Mouse (Mus musculus) MEL (cell line): Measurements from ENCODE around the gene Ccdc96. TPM values are rescaled to one million over a fixed set of nuclear protein-coding genes. Genes with fewer than 3 reads are reported as not detected.

ENCODE experiments used
- DNase-seq: peaks from one replicate; pipeline ENCODE4 v3.0.0; 2011; ENCODE audit warnings: low read depth, low spot score
- H3K27ac ChIP-seq: 2 replicates; pipeline ENCODE4 v1.5.1; 2012; ENCODE audit warnings: low read depth, mild to moderate bottlenecking, control low read depth, low read length, moderate library complexity; ENCODE audit not compliant: control insufficient read depth
- H3K27me3 ChIP-seq, 2 experiments: fragments of 150-350 bp in 1 of 2; sonication (generic) in 1 of 2; 2 replicates each; pipeline ENCODE4 v1.6.1; 2012; ENCODE audit warnings: low read length in 2 of 2, mild to moderate bottlenecking in 2 of 2, improper control_type of control experiment in 1 of 2, moderate library complexity in 1 of 2; ENCODE audit not compliant: insufficient read depth in 2 of 2, control insufficient read depth in 1 of 2
- H3K36me3 ChIP-seq, 2 experiments: 2 replicates each; pipeline ENCODE4 v1.6.1; 2012 to 2014; ENCODE audit warnings: low read length in 2 of 2, improper control_type of control experiment in 1 of 2, inconsistent platforms in 1 of 2, mild to moderate bottlenecking in 1 of 2; ENCODE audit not compliant: insufficient read depth in 2 of 2, control insufficient read depth in 1 of 2
- H3K4me1 ChIP-seq, 2 experiments: fragments of 150-350 bp in 1 of 2; sonication (generic) in 1 of 2; 2 replicates each; pipeline ENCODE4 v1.6.1; 2012; ENCODE audit warnings: low read length in 2 of 2, improper control_type of control experiment in 1 of 2, mild to moderate bottlenecking in 1 of 2; ENCODE audit not compliant: insufficient read depth in 2 of 2, control insufficient read depth in 1 of 2
- H3K4me3 ChIP-seq, 2 experiments: fragments of 150-350 bp in 1 of 2; sonication (generic) in 1 of 2; 2 replicates each; pipeline ENCODE4 v1.5.1; 2012; ENCODE audit warnings: low read depth in 2 of 2, low read length in 2 of 2, mild to moderate bottlenecking in 2 of 2, moderate library complexity in 2 of 2, control low read depth in 1 of 2, improper control_type of control experiment in 1 of 2; ENCODE audit not compliant: control insufficient read depth in 1 of 2, insufficient read depth in 1 of 2
- H3K79me2 ChIP-seq: 2 replicates; pipeline ENCODE4 v1.6.1; 2012; ENCODE audit warnings: mild to moderate bottlenecking, low read length, moderate library complexity; ENCODE audit not compliant: control insufficient read depth, poor library complexity, insufficient read depth
- H3K9ac ChIP-seq: 2 replicates; pipeline ENCODE4 v1.6.1; 2012; ENCODE audit warnings: low read depth, mild to moderate bottlenecking, control low read depth, low read length, moderate library complexity; ENCODE audit not compliant: control insufficient read depth, poor library complexity, severe bottlenecking
- H3K9me3 ChIP-seq: fragments of 150-350 bp; sonication (generic); replicated peaks from 2 replicates; pipeline ENCODE4 v1.6.1; 2012; ENCODE audit warnings: mild to moderate bottlenecking, low read length, improper control_type of control experiment, moderate library complexity; ENCODE audit not compliant: insufficient read depth
- CHD1 ChIP-seq: IDR thresholded peaks from 2 replicates; pipeline ENCODE4 v1.6.1; 2012; ENCODE audit warnings: low read depth, mild to moderate bottlenecking, inconsistent platforms, low read length, improper control_type of control experiment
- E2F4 ChIP-seq: IDR thresholded peaks from 2 replicates; pipeline ENCODE4 v1.6.1; 2011; ENCODE audit warnings: low read depth, low read length, improper control_type of control experiment, borderline replicate concordance
- ELF1 ChIP-seq: IDR thresholded peaks from 2 replicates; pipeline ENCODE4 v1.6.1; 2014; ENCODE audit warnings: low read depth, mild to moderate bottlenecking, inconsistent platforms, low read length, improper control_type of control experiment, moderate library complexity
- GABPA ChIP-seq: IDR thresholded peaks from 2 replicates; pipeline ENCODE4 v1.6.1; 2012; ENCODE audit warnings: low read depth, mild to moderate bottlenecking, inconsistent platforms, low read length, improper control_type of control experiment, moderate library complexity
- MAX ChIP-seq: IDR thresholded peaks from 2 replicates; pipeline ENCODE4 v1.6.1; 2011; ENCODE audit warnings: low read length, improper control_type of control experiment
- MAZ ChIP-seq: IDR thresholded peaks from 2 replicates; pipeline ENCODE4 v1.6.1; 2012; ENCODE audit warnings: low read depth, mild to moderate bottlenecking, inconsistent platforms, low read length, improper control_type of control experiment
- MXI1 ChIP-seq: IDR thresholded peaks from 2 replicates; pipeline ENCODE4 v1.6.1; 2011; ENCODE audit warnings: mild to moderate bottlenecking, low read depth, low read length, improper control_type of control experiment
- MYB ChIP-seq: IDR thresholded peaks from 2 replicates; pipeline ENCODE4 v1.6.1; 2011; ENCODE audit warnings: mild to moderate bottlenecking, low read depth, low read length, improper control_type of control experiment
- MYC ChIP-seq: IDR thresholded peaks from 2 replicates; pipeline ENCODE4 v1.6.1; 2011; ENCODE audit warnings: low read depth, mild to moderate bottlenecking, low read length, improper control_type of control experiment, moderate library complexity
- POLR2AphosphoS2 ChIP-seq: IDR thresholded peaks from 2 replicates; pipeline ENCODE4 v1.6.1; 2011; ENCODE audit warnings: low read length, improper control_type of control experiment
- SIN3A ChIP-seq: IDR thresholded peaks from 2 replicates; pipeline ENCODE4 v1.6.1; 2012; ENCODE audit warnings: low read length, improper control_type of control experiment, inconsistent platforms
- TBP ChIP-seq: IDR thresholded peaks from 2 replicates; pipeline ENCODE4 v1.8.0; 2011; ENCODE audit warnings: low read depth, low read length, improper control_type of control experiment
- TCF12 ChIP-seq: IDR thresholded peaks from 2 replicates; pipeline ENCODE4 v1.6.1; 2014; ENCODE audit warnings: low read depth, mild to moderate bottlenecking, inconsistent platforms, low read length, improper control_type of control experiment, moderate library complexity
- UBTF ChIP-seq: IDR thresholded peaks from 2 replicates; pipeline ENCODE4 v1.6.1; 2012; ENCODE audit warnings: low read depth, mild to moderate bottlenecking, inconsistent platforms, low read length, improper control_type of control experiment, moderate library complexity, borderline replicate concordance; ENCODE audit not compliant: insufficient read depth
- USF1 ChIP-seq: IDR thresholded peaks from 2 replicates; pipeline ENCODE4 v1.6.1; 2014; ENCODE audit warnings: low read depth, mild to moderate bottlenecking, inconsistent platforms, low read length, improper control_type of control experiment, moderate library complexity
- USF2 ChIP-seq, 2 experiments: IDR thresholded peaks; 2 replicates each; pipeline ENCODE4 v1.6.1; 2011 to 2012; ENCODE audit warnings: improper control_type of control experiment in 2 of 2, low read length in 2 of 2, borderline replicate concordance in 1 of 2, inconsistent platforms in 1 of 2, low read depth in 1 of 2, mild to moderate bottlenecking in 1 of 2; ENCODE audit not compliant: insufficient read depth in 1 of 2
- ZC3H11A ChIP-seq: IDR thresholded peaks from 2 replicates; pipeline ENCODE4 v1.6.1; 2012; ENCODE audit warnings: low read depth, mild to moderate bottlenecking, inconsistent platforms, low read length, improper control_type of control experiment
- ZKSCAN1 ChIP-seq: IDR thresholded peaks from 2 replicates; pipeline ENCODE4 v1.6.1; 2012; ENCODE audit warnings: low read depth, mild to moderate bottlenecking, inconsistent platforms, low read length, improper control_type of control experiment, moderate library complexity
- ZNF384 ChIP-seq: IDR thresholded peaks from 2 replicates; pipeline ENCODE4 v1.6.1; 2012; ENCODE audit warnings: low read depth, mild to moderate bottlenecking, inconsistent platforms, low read length, improper control_type of control experiment
- polyA plus RNA-seq, 2 experiments: library from polyadenylated mRNA; stranded (reverse) in 1 of 2; unstranded in 1 of 2; fragments of >175 nt in 1 of 2; fragments of >200 nt in 1 of 2; gene quantifications; 2 replicates each; pipeline versions ENCODE4 v1.2.1 to v1.2.4; 2012; ENCODE audit warnings: low replicate concordance in 2 of 2, low read depth in 1 of 2; ENCODE audit not compliant: insufficient read length in 2 of 2, insufficient read depth in 1 of 2, missing spikeins in 1 of 2
- total RNA-seq: library from RNA; depleted of rRNA; stranded (reverse); fragments of 300-350 nt; gene quantifications from 2 replicates; pipeline ENCODE4 v1.2.3, GENCODE M21; 2012

Ccdc96 gene
- total and polyA plus RNA-seq, 3 experiments, result 0.31 to 0.64 TPM; not detected in 1

- H3K36me3 ChIP-seq, result no peaks in the 10 kb centered on the region
- no peak overlapping the region for H3K27ac ChIP-seq
- no peaks in the 10 kb centered on the region for H3K9me3 ChIP-seq
- no peak for DNase-seq
- H3K9ac ChIP-seq, result no peak overlapping the region
- TF ChIP-seq UBTF (no peak), MXI1 (no peak), GABPA (no peak), ZKSCAN1 (no peak), MAZ (no peak)
- TF ChIP-seq, all 39 proteins: peak for 0
- H3K27me3 ChIP-seq, result no peaks in the 10 kb centered on the region
- H3K4me1 ChIP-seq, result no peaks in the 10 kb centered on the region
- H3K79me2 ChIP-seq, result no peaks in the 10 kb centered on the region
- H3K4me3 ChIP-seq, result no peak overlapping the region
Measured at GRCm38 (mm10) chr5:36436858-36437257, 47.5 kb upstream of the Ccdc96 start.

GRCm38 (mm10) chr5:36440741-36441140 lies 43.6 kb upstream of the Ccdc96 start:
- H3K9ac ChIP-seq, result no peak overlapping the region
- no peak for DNase-seq
- no peaks in the 10 kb centered on the region for H3K27me3 ChIP-seq
- H3K79me2 ChIP-seq, result no peaks in the 10 kb centered on the region
- no peak overlapping the region for H3K4me3 ChIP-seq
- TF ChIP-seq MXI1 (no peak), POLR2AphosphoS2 (no peak), ZNF384 (no peak), ELF1 (no peak), ZC3H11A (no peak), MYC (no peak), USF1 (no peak), SIN3A (no peak), E2F4 (no peak), CHD1 (no peak), TCF12 (no peak), MAX (no peak), USF2 (IDR thresholded peaks at IDR 0.05; ENCODE audit: borderline replicate concordance in 1 of 2, insufficient read depth in 1 of 2, low read depth in 1 of 2, low read length in 2 of 2) (no peak), TBP (no peak), MYB (no peak), UBTF (no peak)
- H3K4me1 ChIP-seq, result no peaks in the 10 kb centered on the region
- H3K9me3 ChIP-seq, result no peaks in the 10 kb centered on the region
- H3K27ac ChIP-seq, result no peak overlapping the region
- H3K36me3 ChIP-seq, result no peaks in the 10 kb centered on the region
